12 mouse cellular contexts compared by ENCODE assay signal in the genomic region with DNA sequence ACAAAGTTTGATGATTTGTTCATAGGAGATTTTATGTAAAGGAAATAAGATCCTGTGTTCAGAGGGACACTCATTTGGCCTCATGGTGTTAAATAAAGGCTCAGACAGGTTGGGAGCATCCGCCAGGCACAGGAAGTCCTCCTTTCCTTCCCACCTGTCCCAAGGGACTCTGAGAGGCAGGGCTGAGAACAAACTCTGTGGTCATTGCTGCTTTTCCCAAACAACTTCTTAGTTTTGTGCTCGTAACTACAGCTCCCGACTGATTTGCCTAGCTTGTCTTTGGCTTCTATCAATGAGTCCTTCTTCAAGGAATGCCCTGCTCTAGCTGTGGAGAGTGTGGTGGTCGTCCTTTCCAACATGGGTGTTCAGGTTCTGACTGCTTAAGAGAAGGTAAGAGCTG. TPM values are rescaled to one million over a fixed set of nuclear protein-coding genes. Genes with fewer than 3 reads are reported as not detected.
DNase-seq lines count a peak whose midpoint lies in the region; ATAC-seq lines count a peak whose summit lies in the region.
"Had no signal": no experiment of that assay in that cellular context is flagged by ENCODE, and none has a peak within 500 bp of the region (broad histone marks: within the 10 kb centered on the region; RNA-seq: fewer than 3 reads in every experiment).

No protein-coding gene starts in this region.

- no peak overlapping the region; the same call in 1 of the 2 replicates for H3K9ac ChIP-seq in kidney, embryonic 14.5 days (ENCODE audit: low read depth, low read length)
- H3K9ac ChIP-seq in embryonic facial prominence, embryonic 13.5 days = no peak overlapping the region
- no peak overlapping the region for H3K9ac ChIP-seq in limb, embryonic 15.5 days

- no peak for ATAC-seq in kidney, embryonic 14.5 days (ENCODE audit: low FRiP score, low TSS enrichment)
- no peak for ATAC-seq in embryonic facial prominence, embryonic 13.5 days (ENCODE audit: insufficient number of reproducible peaks, insufficient read depth, low FRiP score, low TSS enrichment, low read depth)
- ATAC-seq in limb, embryonic 15.5 days (ENCODE audit: insufficient number of reproducible peaks, low FRiP score, low TSS enrichment, low read depth) = no peak
- ATAC-seq: Patski had no signal

- 54% methylated on average over 4 of the region's 4 CpGs for WGBS in kidney, embryonic 14.5 days
- WGBS in embryonic facial prominence, embryonic 13.5 days = 72% methylated on average over 4 of the region's 4 CpGs
- 38% methylated on average over 4 of the region's 4 CpGs for WGBS in limb, embryonic 15.5 days

- peaks cover 6% of the 10 kb centered on the region; the same call in 1 of the 2 replicates for H3K4me1 ChIP-seq in kidney, embryonic 14.5 days (ENCODE audit: control insufficient read depth, insufficient read depth, low read length)
- H3K4me1 ChIP-seq in embryonic facial prominence, embryonic 13.5 days = peaks cover 18% of the 10 kb centered on the region
- peaks cover 10% of the 10 kb centered on the region for H3K4me1 ChIP-seq in limb, embryonic 15.5 days

- H3K36me3 ChIP-seq in kidney, embryonic 14.5 days (ENCODE audit: control insufficient read depth, insufficient read depth, low read length) = no peaks in the 10 kb centered on the region
- H3K36me3 ChIP-seq in embryonic facial prominence, embryonic 13.5 days = no peaks in the 10 kb centered on the region
- no peaks in the 10 kb centered on the region for H3K36me3 ChIP-seq in limb, embryonic 15.5 days

- H3K9me3 ChIP-seq in kidney, embryonic 14.5 days (ENCODE audit: control insufficient read depth, low read length) = no peaks in the 10 kb centered on the region
- no peaks in the 10 kb centered on the region for H3K9me3 ChIP-seq in embryonic facial prominence, embryonic 13.5 days
- H3K9me3 ChIP-seq in limb, embryonic 15.5 days = no peaks in the 10 kb centered on the region

- H3K4me2 ChIP-seq in kidney, embryonic 14.5 days (replicated peaks; ENCODE audit: low read depth, low read length) = peak overlapping the region; percentile 89
- peak overlapping the region; percentile 91 for H3K4me2 ChIP-seq in embryonic facial prominence, embryonic 13.5 days
- peak overlapping the region; percentile 82 for H3K4me2 ChIP-seq in limb, embryonic 15.5 days

- no peaks in the 10 kb centered on the region for H3K27me3 ChIP-seq in kidney, embryonic 14.5 days (ENCODE audit: control insufficient read depth, insufficient read depth, low read length)
- H3K27me3 ChIP-seq in embryonic facial prominence, embryonic 13.5 days = no peaks in the 10 kb centered on the region
- H3K27me3 ChIP-seq in limb, embryonic 15.5 days = no peaks in the 10 kb centered on the region
- H3K27me3 ChIP-seq: Patski had no signal

- DNase-seq in kidney, postnatal 36 days = no peak
- peak; percentile 15 for DNase-seq in heart, postnatal 4 days
- no peak for DNase-seq in thymus, postnatal 14 days
- DNase-seq in layer of hippocampus, postnatal 36 days = no peak
- DNase-seq in adipocyte (ENCODE audit: low spot score) = no peak
- DNase-seq: adrenal gland, postnatal 25 days; gastrocnemius, postnatal 10 days; lung, adult 2 months had no signal

- no peak overlapping the region; the same call in 1 of the 2 replicates for H3K4me3 ChIP-seq in kidney, embryonic 14.5 days (ENCODE audit: low read length)
- 0 out of 2 replicates have a peak overlapping the region, but pooled peaks have one; percentile 7 for H3K4me3 ChIP-seq in embryonic facial prominence, embryonic 13.5 days
- peak overlapping the region; percentile 54 for H3K4me3 ChIP-seq in limb, embryonic 15.5 days

- peak overlapping the region; percentile 0; the same call in 1 of the 2 replicates for H3K27ac ChIP-seq in kidney, embryonic 14.5 days (ENCODE audit: low read depth, low read length)
- no peak overlapping the region for H3K27ac ChIP-seq in embryonic facial prominence, embryonic 13.5 days
- peak overlapping the region; percentile 98 for H3K27ac ChIP-seq in limb, embryonic 15.5 days

RNA-seq across cellular contexts. Expression of a gene that starts 18.1 kb away (rescaled TPM):
- polyA plus RNA-seq in kidney, embryonic 14.5 days (2014; fragmentation: Nextera tagmentation; extraction: Ambion mirVana) = 17.6 and 18.2 TPM in 2 replicates
- 8.0 and 9.6 TPM in 2 replicates for polyA plus RNA-seq in embryonic facial prominence, embryonic 13.5 days (2015; fragmentation: Nextera tagmentation; extraction: Ambion mirVana)
- total RNA-seq in heart, postnatal 4 days (2021) = 1 to 10 TPM; 3.7 to 4.9 TPM
- 10.0 and 15.3 TPM in 2 replicates for polyA plus RNA-seq in limb, embryonic 15.5 days (2015; fragmentation: Nextera tagmentation; extraction: Ambion mirVana)
- 1 to 10 TPM; 3.9 to 5.1 TPM for total RNA-seq in layer of hippocampus, postnatal 36 days (2021)

RNA-seq across cellular contexts. Expression of a gene that starts 18.3 kb away (rescaled TPM):
- polyA plus RNA-seq in kidney, embryonic 14.5 days (2014; fragmentation: Nextera tagmentation; extraction: Ambion mirVana) = 65.1 and 77.5 TPM in 2 replicates
- polyA plus RNA-seq in embryonic facial prominence, embryonic 13.5 days (2015; fragmentation: Nextera tagmentation; extraction: Ambion mirVana) = 37.6 and 39.0 TPM in 2 replicates
- total RNA-seq in heart, postnatal 4 days (2021) = 10 to 100 TPM; 12.9 to 16.4 TPM
- polyA plus RNA-seq in limb, embryonic 15.5 days (2015; fragmentation: Nextera tagmentation; extraction: Ambion mirVana) = 156 and 208 TPM in 2 replicates
- 10 to 100 TPM; 21.3 to 28.7 TPM for total RNA-seq in layer of hippocampus, postnatal 36 days (2021)
